Mouse (Mus musculus): ENCODE measurements around the gene 2010111I01Rik. TPM values are rescaled to one million over a fixed set of nuclear protein-coding genes. Genes with fewer than 3 reads are reported as not detected.

The 2010111I01Rik gene
- polyA plus RNA-seq, 1 experiment from 2014 or later, result 134 TPM

DNA sequence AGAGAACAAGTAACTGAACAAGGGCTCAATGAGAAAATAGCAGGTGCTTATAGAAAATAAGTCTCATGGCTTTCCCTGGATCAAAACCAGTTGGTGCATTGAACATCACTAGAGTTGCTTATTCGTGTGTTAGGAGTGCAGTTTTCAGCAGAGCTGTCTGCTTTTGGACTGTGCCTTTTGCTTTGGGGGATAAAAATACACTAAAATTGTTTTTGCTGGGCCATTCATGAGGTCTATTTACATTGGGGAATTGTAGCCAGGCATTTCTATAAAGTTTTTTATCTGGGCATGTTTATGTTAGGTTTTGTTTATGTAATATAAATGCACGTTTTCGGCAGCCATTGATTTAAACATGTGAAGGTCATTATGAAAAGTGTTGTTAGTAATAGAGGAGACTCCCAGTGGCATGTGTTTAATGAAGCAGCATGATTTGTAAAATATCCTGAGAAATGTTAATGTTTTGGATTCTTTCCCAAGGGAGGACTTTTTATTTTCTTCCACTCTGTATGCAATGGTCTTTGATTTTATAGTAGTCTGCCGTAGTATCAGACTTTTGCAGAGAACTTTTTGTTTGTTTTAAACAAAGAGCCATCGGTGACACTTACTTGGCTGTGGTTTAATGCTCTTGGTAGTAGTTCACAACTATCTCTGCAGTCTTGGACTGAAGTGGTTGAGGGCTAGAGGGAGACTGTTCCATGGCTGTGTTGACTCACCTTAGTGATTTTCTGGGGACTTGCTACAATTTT lies 146.8 kb downstream of the 2010111I01Rik start:
- no peak overlapping the region for H3K4me3 ChIP-seq (ENCODE audit: low read depth, low read length)
- H3K9ac ChIP-seq (ENCODE audit: low read length), result no peak overlapping the region
- WGBS, result 81% methylated on average over 5 of the region's 5 CpGs
- H3K36me3 ChIP-seq (ENCODE audit: control insufficient read depth, insufficient read depth, low read length), result no peaks in the 10 kb centered on the region
- H3K27me3 ChIP-seq (ENCODE audit: control insufficient read depth, insufficient read depth, low read length), result no peaks in the 10 kb centered on the region
- no peaks in the 10 kb centered on the region for H3K9me3 ChIP-seq (ENCODE audit: control insufficient read depth, low read length)
- peaks cover 18% of the 10 kb centered on the region for H3K4me1 ChIP-seq (ENCODE audit: control insufficient read depth, insufficient read depth, low read length)
- no peak for DNase-seq (ENCODE audit: low spot score)
- no peak for ATAC-seq (ENCODE audit: insufficient number of reproducible peaks, low FRiP score, low TSS enrichment, low read depth)
- H3K27ac ChIP-seq (replicated peaks; ENCODE audit: low read depth, low read length), result no peak overlapping the region
- no peak overlapping the region for H3K4me2 ChIP-seq (ENCODE audit: low read depth, severe bottlenecking)

GRCm38 (mm10) chr13:63112043-63112597 lies 147.4 kb downstream of the 2010111I01Rik start:
- no peaks in the 10 kb centered on the region for H3K27me3 ChIP-seq (ENCODE audit: control insufficient read depth, insufficient read depth, low read length)
- no peak overlapping the region for H3K27ac ChIP-seq (replicated peaks; ENCODE audit: low read depth, low read length)
- H3K4me3 ChIP-seq (ENCODE audit: low read depth, low read length), result no peak overlapping the region
- 61% methylated on average over 4 of the region's 4 CpGs for WGBS
- no peak for DNase-seq (ENCODE audit: low spot score)
- no peak overlapping the region for H3K9ac ChIP-seq (ENCODE audit: low read length)
- ATAC-seq (ENCODE audit: insufficient number of reproducible peaks, low FRiP score, low TSS enrichment, low read depth), result no peak
- no peak overlapping the region for H3K4me2 ChIP-seq (ENCODE audit: low read depth, severe bottlenecking)
- no peaks in the 10 kb centered on the region for H3K36me3 ChIP-seq (ENCODE audit: control insufficient read depth, insufficient read depth, low read length)
- H3K9me3 ChIP-seq (ENCODE audit: control insufficient read depth, low read length), result no peaks in the 10 kb centered on the region
- H3K4me1 ChIP-seq (ENCODE audit: control insufficient read depth, insufficient read depth, low read length), result peaks cover 18% of the 10 kb centered on the region

DNA sequence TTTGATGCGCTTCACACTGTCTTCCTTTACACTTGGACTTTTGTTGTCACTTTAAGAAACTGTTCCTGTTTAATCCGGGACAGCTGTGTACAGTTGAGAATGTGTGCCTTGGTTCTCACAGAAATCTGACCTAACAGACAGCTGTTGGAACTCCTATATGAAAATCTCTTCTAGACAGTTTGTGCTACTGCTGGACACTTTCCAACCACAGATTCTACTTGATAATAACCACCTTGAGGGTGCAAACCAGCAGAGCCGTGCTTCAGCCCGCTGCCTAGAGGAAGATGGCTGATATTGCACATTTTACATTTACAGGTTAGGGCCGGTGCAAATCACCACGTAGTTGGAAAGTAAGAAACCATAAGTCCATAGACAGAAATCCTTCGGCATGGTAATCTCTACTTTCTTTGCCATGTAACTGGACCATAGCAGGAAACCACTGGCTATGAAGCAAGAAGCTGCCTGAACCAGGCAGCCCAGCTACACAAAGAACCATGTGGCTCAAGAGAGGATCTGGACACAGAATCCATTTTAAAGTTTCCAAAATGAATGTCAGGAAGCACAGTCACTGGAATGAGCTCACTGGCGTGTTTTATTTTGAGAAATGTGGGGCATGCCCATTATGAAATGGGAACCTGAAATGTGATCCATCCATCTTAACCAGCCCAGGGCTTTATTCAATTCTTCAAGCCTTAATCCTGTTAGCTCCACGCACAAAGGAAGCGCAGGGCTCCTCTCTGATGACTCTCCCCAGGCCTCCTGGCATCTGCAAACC lies 148.1 kb downstream of the 2010111I01Rik start:
- Histone ChIP-seq H3K4me2 (ENCODE audit: low read depth, severe bottlenecking) (no peak overlapping the region), H3K27me3 (ENCODE audit: control insufficient read depth, insufficient read depth, low read length) (no peaks in the 10 kb centered on the region), H3K36me3 (ENCODE audit: control insufficient read depth, insufficient read depth, low read length) (no peaks in the 10 kb centered on the region), H3K9ac (ENCODE audit: low read length) (no peak overlapping the region), H3K27ac (replicated peaks; ENCODE audit: low read depth, low read length) (no peak overlapping the region), H3K9me3 (ENCODE audit: control insufficient read depth, low read length) (no peaks in the 10 kb centered on the region), H3K4me1 (ENCODE audit: control insufficient read depth, insufficient read depth, low read length) (peaks cover 18% of the 10 kb centered on the region), H3K4me3 (ENCODE audit: low read depth, low read length) (no peak overlapping the region)
- 69% methylated on average over 10 of the region's 10 CpGs for WGBS
- DNase-seq (ENCODE audit: low spot score) (no peak), ATAC-seq (ENCODE audit: insufficient number of reproducible peaks, low FRiP score, low TSS enrichment, low read depth) (peak; percentile 15; the same call in 1 of the 2 replicates)

DNA sequence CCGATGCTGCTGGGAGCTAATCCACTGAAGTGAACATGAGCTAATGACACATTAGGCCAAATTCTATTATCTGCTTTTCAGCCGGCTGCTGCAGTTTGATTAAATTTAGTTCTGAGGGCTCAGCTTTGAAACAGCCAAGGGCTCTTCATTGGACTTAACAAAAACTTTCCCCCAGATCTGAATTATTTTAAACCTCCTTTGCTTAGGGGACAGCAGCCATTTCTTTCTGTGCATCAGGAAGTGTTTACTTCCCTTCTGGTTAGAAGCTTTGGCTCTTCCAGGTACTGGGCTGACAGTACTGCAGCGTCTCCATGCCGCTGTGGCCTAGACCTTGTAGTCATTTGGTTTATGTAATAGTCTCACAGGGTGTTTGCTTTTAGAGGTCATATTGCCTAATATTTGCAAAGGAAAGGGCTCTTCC lies 149.2 kb downstream of the 2010111I01Rik start:
- no peaks in the 10 kb centered on the region for H3K27me3 ChIP-seq (ENCODE audit: control insufficient read depth, insufficient read depth, low read length)
- DNase-seq (ENCODE audit: low spot score) (no peak), ATAC-seq (ENCODE audit: insufficient number of reproducible peaks, low FRiP score, low TSS enrichment, low read depth) (no peak)
- H3K9ac ChIP-seq (ENCODE audit: low read length), result no peak overlapping the region
- H3K4me2 ChIP-seq (ENCODE audit: low read depth, severe bottlenecking), result no peak overlapping the region
- no peaks in the 10 kb centered on the region for H3K36me3 ChIP-seq (ENCODE audit: control insufficient read depth, insufficient read depth, low read length)
- no peaks in the 10 kb centered on the region for H3K9me3 ChIP-seq (ENCODE audit: control insufficient read depth, low read length)
- no peak overlapping the region for H3K4me3 ChIP-seq (ENCODE audit: low read depth, low read length)
- WGBS, result 86% methylated on average over 4 of the region's 4 CpGs
- no peak overlapping the region for H3K27ac ChIP-seq (replicated peaks; ENCODE audit: low read depth, low read length)
- peaks cover 18% of the 10 kb centered on the region for H3K4me1 ChIP-seq (ENCODE audit: control insufficient read depth, insufficient read depth, low read length)

DNA sequence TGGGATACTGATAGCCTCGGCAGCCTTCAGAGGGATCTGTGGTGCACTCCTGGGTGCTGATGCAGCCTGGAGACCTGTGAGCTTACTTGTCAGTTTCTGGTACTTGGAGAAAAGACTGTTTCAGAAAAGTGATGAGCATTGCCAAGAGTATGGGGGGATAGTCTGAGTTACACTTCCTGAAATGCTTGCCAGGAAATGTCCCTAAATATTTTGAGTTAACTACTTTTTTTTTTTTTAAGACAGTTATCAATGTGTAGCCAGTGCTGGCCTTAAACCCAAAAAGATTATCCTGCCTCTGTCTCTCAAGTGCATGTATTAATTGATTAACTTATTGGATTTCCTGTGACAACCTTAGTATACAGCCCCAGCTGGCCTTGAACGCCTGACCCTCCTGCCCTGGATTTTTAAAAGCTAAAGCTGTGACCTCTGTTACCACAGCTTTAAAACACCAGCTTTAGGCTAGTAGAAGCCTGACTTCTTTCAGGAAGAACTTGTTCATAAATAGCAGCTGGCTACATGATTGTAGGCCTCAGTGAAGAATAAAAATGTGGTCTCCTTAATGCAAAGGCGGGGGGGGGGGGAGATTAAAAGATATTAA lies 150.6 kb downstream of the 2010111I01Rik start:
- H3K27ac ChIP-seq (replicated peaks; ENCODE audit: low read depth, low read length), result no peak overlapping the region
- WGBS, result 83% methylated on average over 3 of the region's 3 CpGs
- no peaks in the 10 kb centered on the region for H3K9me3 ChIP-seq (ENCODE audit: control insufficient read depth, low read length)
- no peak overlapping the region for H3K4me2 ChIP-seq (ENCODE audit: low read depth, severe bottlenecking)
- H3K4me1 ChIP-seq (ENCODE audit: control insufficient read depth, insufficient read depth, low read length), result peaks cover 13% of the 10 kb centered on the region; the same call in 1 of the 2 replicates
- H3K4me3 ChIP-seq (ENCODE audit: low read depth, low read length), result no peak overlapping the region
- no peaks in the 10 kb centered on the region for H3K27me3 ChIP-seq (ENCODE audit: control insufficient read depth, insufficient read depth, low read length)
- H3K36me3 ChIP-seq (ENCODE audit: control insufficient read depth, insufficient read depth, low read length), result no peaks in the 10 kb centered on the region
- DNase-seq (ENCODE audit: low spot score), result no peak
- ATAC-seq (ENCODE audit: insufficient number of reproducible peaks, low FRiP score, low TSS enrichment, low read depth), result no peak
- H3K9ac ChIP-seq (ENCODE audit: low read length), result no peak overlapping the region

DNA sequence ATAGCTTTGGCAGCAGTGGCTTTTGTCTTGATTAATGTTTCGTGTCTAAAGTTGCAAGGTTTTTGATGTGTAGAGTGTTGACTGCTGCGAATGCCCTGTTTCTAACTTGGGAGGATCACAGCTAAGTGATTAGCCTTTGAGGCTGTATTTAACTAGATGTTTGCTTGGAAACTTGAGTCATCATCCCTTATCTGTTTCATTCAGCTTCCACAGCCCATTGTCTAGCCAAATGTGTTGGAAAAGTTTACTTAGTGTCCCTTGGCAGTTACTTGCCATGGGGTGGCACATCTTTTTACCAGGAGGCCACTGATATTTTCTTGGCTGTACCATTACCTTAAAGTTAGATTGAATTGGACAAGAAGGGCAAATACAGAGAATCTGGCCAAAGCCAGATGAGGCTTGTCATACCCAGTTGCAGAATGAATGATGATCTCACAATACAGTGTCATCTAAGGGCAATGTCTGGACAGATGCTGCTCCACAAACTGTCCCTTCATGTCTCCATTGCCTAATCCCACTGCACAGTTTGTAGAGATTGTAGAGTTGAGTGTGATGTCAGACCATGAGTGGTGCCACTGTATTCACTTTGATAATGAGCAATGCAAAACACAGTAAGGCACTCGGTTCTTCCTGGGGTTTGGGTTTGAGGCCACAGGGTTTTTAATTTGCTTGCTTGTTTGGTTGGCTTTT lies 152.9 kb downstream of the 2010111I01Rik start:
- no peak overlapping the region for H3K9ac ChIP-seq (ENCODE audit: low read length)

DNA sequence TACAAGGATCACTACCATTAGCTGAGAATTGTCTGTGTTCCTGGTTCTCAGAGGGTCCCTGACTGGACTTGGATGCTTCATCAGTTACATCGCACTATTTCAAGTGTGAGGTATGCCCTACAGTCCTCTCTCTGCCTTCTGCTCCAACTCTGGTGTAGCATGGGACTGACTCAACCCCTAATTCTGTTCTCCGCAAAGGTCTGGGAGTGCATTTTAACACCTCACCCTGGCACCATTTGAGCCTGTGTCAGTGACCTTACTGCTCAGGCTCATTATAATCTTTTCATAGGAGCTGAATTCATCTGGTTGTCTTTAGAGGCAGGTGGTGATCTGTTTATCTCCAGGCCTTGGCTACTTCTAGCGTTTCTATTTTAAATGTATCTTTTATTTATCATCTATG lies 154.0 kb downstream of the 2010111I01Rik start:
- ATAC-seq (ENCODE audit: insufficient number of reproducible peaks, low FRiP score, low TSS enrichment, low read depth), result no peak
- no peak overlapping the region for H3K4me2 ChIP-seq (ENCODE audit: low read depth, severe bottlenecking)
- H3K36me3 ChIP-seq (ENCODE audit: control insufficient read depth, insufficient read depth, low read length), result no peaks in the 10 kb centered on the region
- H3K4me3 ChIP-seq (ENCODE audit: low read depth, low read length), result no peak overlapping the region
- DNase-seq (ENCODE audit: low spot score), result no peak
- H3K27me3 ChIP-seq (ENCODE audit: control insufficient read depth, insufficient read depth, low read length), result no peaks in the 10 kb centered on the region
- no peak overlapping the region for H3K27ac ChIP-seq (replicated peaks; ENCODE audit: low read depth, low read length)
- WGBS, result 86% methylated on average over 3 of the region's 3 CpGs
- H3K9me3 ChIP-seq (ENCODE audit: control insufficient read depth, low read length), result no peaks in the 10 kb centered on the region
- no peak overlapping the region for H3K9ac ChIP-seq (ENCODE audit: low read length)
- H3K4me1 ChIP-seq (ENCODE audit: control insufficient read depth, insufficient read depth, low read length), result no peaks in the 10 kb centered on the region

More for the DNA sequence above, 152.9 kb downstream of the 2010111I01Rik start:
- no peaks in the 10 kb centered on the region for H3K36me3 ChIP-seq (ENCODE audit: control insufficient read depth, insufficient read depth, low read length)
- no peak overlapping the region for H3K4me3 ChIP-seq (ENCODE audit: low read depth, low read length)
- H3K27me3 ChIP-seq (ENCODE audit: control insufficient read depth, insufficient read depth, low read length), result no peaks in the 10 kb centered on the region
- no peaks in the 10 kb centered on the region for H3K9me3 ChIP-seq (ENCODE audit: control insufficient read depth, low read length)
- H3K4me2 ChIP-seq (ENCODE audit: low read depth, severe bottlenecking), result no peak overlapping the region
- DNase-seq (ENCODE audit: low spot score) (no peak), ATAC-seq (ENCODE audit: insufficient number of reproducible peaks, low FRiP score, low TSS enrichment, low read depth) (no peak)
- 81% methylated on average over 3 of the region's 3 CpGs for WGBS
- peaks cover 4% of the 10 kb centered on the region; the same call in 1 of the 2 replicates for H3K4me1 ChIP-seq (ENCODE audit: control insufficient read depth, insufficient read depth, low read length)
- H3K27ac ChIP-seq (replicated peaks; ENCODE audit: low read depth, low read length), result no peak overlapping the region

- no peaks in the 10 kb centered on the region for H3K9me3 ChIP-seq (ENCODE audit: control insufficient read depth, low read length)
- no peak overlapping the region for H3K27ac ChIP-seq (replicated peaks; ENCODE audit: low read depth, low read length)
- ATAC-seq (ENCODE audit: insufficient number of reproducible peaks, low FRiP score, low TSS enrichment, low read depth) (no peak), DNase-seq (ENCODE audit: low spot score) (no peak)
- no peaks in the 10 kb centered on the region for H3K27me3 ChIP-seq (ENCODE audit: control insufficient read depth, insufficient read depth, low read length)
- no peak overlapping the region for H3K4me2 ChIP-seq (ENCODE audit: low read depth, severe bottlenecking)
- no peak overlapping the region for H3K4me3 ChIP-seq (ENCODE audit: low read depth, low read length)
- H3K36me3 ChIP-seq (ENCODE audit: control insufficient read depth, insufficient read depth, low read length), result no peaks in the 10 kb centered on the region
- WGBS, result 79% methylated on average over 2 of the region's 2 CpGs
- no peaks in the 10 kb centered on the region for H3K4me1 ChIP-seq (ENCODE audit: control insufficient read depth, insufficient read depth, low read length)
- H3K9ac ChIP-seq (ENCODE audit: low read length), result no peak overlapping the region
Measured at GRCm38 (mm10) chr13:63120296-63120695, 155.6 kb downstream of the 2010111I01Rik start.

Measured in limb, embryonic 11.5 days (tissue).